Comparison of ENCODE assay signal across 9 mouse cellular contexts in the genomic region with DNA sequence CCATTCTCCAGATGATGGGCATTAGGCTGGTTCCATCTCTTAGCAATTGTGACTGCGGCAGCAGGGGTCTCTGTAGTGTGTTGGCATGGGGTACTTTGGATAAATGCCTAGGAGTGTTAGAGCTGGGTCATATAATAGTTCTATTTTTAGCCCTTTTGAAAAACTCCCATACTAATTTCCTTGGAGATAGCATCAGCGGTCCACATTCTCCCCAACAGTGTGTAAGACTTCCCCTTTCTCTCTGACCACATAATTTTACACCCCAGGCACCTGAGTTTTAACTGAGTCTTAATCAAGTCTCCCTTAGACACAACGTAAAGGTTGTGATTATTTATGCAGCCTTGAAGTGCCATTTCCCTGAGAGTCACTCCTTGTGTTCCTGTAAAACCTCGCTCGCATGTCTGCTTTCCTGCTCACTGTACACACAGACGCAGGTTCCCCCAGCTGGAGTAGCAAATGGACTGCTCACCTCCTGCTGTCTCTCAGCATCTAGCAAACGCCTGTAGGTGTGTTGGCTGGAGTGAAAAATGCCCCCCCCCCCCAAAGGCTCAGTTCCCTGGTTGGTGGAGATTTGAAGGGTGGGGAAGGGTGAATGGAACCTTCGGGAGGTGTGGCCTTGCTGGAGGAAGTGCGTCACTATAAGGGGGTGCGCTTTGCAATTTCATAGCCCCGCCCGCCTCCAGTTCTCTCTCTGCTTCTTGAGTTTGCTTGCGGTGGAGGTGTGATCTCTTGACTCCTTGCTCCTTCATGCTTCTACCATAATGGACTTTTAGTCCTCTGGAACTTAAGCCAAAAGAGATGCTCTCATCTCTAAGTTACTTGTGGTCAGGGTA.
A peak's percentile ranks its signal among the peaks of the same experiment; 100 is the strongest.
DNase-seq lines count a peak whose midpoint lies in the region; ATAC-seq and TF ChIP-seq lines count a peak whose summit lies in the region.
"Had no signal": no experiment of that assay in that cellular context is flagged by ENCODE, and none has a peak within 500 bp of the region (broad histone marks: within the 10 kb centered on the region; RNA-seq: fewer than 3 reads in every experiment).

No protein-coding gene starts in this region.

- H3K9ac ChIP-seq in heart, postnatal 0 days (replicated peaks; ENCODE audit: low read depth, low read length) = 0 out of 2 replicates have a peak overlapping the region, but pooled peaks have one; percentile 16
- H3K9ac ChIP-seq in hindbrain, postnatal 0 days (replicated peaks; ENCODE audit: low read length) = no peak overlapping the region
- no peak overlapping the region for H3K9ac ChIP-seq in midbrain, embryonic 16.5 days (ENCODE audit: low read depth, low read length)
- H3K9ac ChIP-seq: neural tube, embryonic 12.5 days had no signal

- H3K4me2 ChIP-seq in heart, postnatal 0 days (ENCODE audit: low read depth, low read length) = peak overlapping the region; percentile 42
- H3K4me2 ChIP-seq in hindbrain, postnatal 0 days (ENCODE audit: low read depth, low read length) = peak overlapping the region; percentile 45
- no peak overlapping the region for H3K4me2 ChIP-seq in midbrain, embryonic 16.5 days (ENCODE audit: low read length)
- H3K4me2 ChIP-seq: neural tube, embryonic 12.5 days had no signal

- TF ChIP-seq EP300 in heart, postnatal 0 days (IDR thresholded peaks at IDR 0.05; ENCODE audit: low read depth) = no peak

- H3K36me3 ChIP-seq in heart, postnatal 0 days (replicated peaks; ENCODE audit: control insufficient read depth, insufficient read depth, low read length) = no peaks in the 10 kb centered on the region
- H3K36me3 ChIP-seq in hindbrain, postnatal 0 days (ENCODE audit: insufficient read depth, low read length) = no peaks in the 10 kb centered on the region
- H3K36me3 ChIP-seq in midbrain, embryonic 16.5 days (ENCODE audit: control insufficient read depth, insufficient read depth, low read length) = no peaks in the 10 kb centered on the region
- H3K36me3 ChIP-seq: neural tube, embryonic 12.5 days had no signal

- H3K27ac ChIP-seq in heart, postnatal 0 days (ENCODE audit: low read depth) = peak overlapping the region; percentile 61
- H3K27ac ChIP-seq in hindbrain, postnatal 0 days = peak overlapping the region; percentile 77
- H3K27ac ChIP-seq in midbrain, embryonic 16.5 days (ENCODE audit: low read length) = no peak overlapping the region
- H3K27ac ChIP-seq: neural tube, embryonic 12.5 days had no signal

- H3K4me3 ChIP-seq in heart, postnatal 0 days (ENCODE audit: low read depth, low read length) = peak overlapping the region; percentile 9
- H3K4me3 ChIP-seq in hindbrain, postnatal 0 days (ENCODE audit: low read length) = no peak overlapping the region
- H3K4me3 ChIP-seq in midbrain, embryonic 16.5 days (ENCODE audit: low read depth, low read length) = no peak overlapping the region
- H3K4me3 ChIP-seq: neural tube, embryonic 12.5 days had no signal

- WGBS in heart, postnatal 0 days = 46% methylated on average over 13 of the region's 13 CpGs
- 50% methylated on average over 13 of the region's 13 CpGs for WGBS in hindbrain, postnatal 0 days
- WGBS in midbrain, embryonic 16.5 days = 73% methylated on average over 13 of the region's 13 CpGs

- no peak for TF ChIP-seq CTCF in heart, postnatal 0 days (IDR thresholded peaks at IDR 0.05; ENCODE audit: low read depth)
- TF ChIP-seq CTCF in hindbrain, postnatal 0 days (IDR thresholded peaks at IDR 0.05; ENCODE audit: low read depth) = no peak

- DNase-seq in heart, postnatal 0 days (ENCODE audit: low spot score) = peak; percentile 36
- no peak for DNase-seq in heart, postnatal 4 days
- DNase-seq in CD4-positive helper T cell, adult 2 months (ENCODE audit: low read depth, low spot score) = peak; percentile 89
- peak; percentile 25 to 37 for DNase-seq in adrenal gland, postnatal 36 days
- peak; percentile 64 for DNase-seq in hindbrain, postnatal 0 days (ENCODE audit: low spot score)
- peak; percentile 83 for DNase-seq in naive thymus-derived CD4-positive, alpha-beta T cell, adult 2 months (ENCODE audit: low read depth)
- DNase-seq in Muller cell, postnatal 12 days (ENCODE audit: inconsistent ontology term) = no peak

- peaks cover 12% of the 10 kb centered on the region; the same call in 1 of the 2 replicates for H3K4me1 ChIP-seq in heart, postnatal 0 days (ENCODE audit: control insufficient read depth, insufficient read depth)
- peaks cover 11% of the 10 kb centered on the region; the same call in 1 of the 2 replicates for H3K4me1 ChIP-seq in hindbrain, postnatal 0 days (ENCODE audit: insufficient read depth, low read length)
- H3K4me1 ChIP-seq in midbrain, embryonic 16.5 days (ENCODE audit: control insufficient read depth, insufficient read depth, low read length) = peaks cover 4% of the 10 kb centered on the region; the same call in 1 of the 2 replicates
- H3K4me1 ChIP-seq: neural tube, embryonic 12.5 days had no signal

- ATAC-seq in heart, postnatal 0 days (ENCODE audit: insufficient read depth, low read depth) = peak; percentile 72
- ATAC-seq in hindbrain, postnatal 0 days = peak; percentile 72
- ATAC-seq in midbrain, embryonic 16.5 days = no peak

- H3K9me3 ChIP-seq in heart, postnatal 0 days (replicated peaks; ENCODE audit: control insufficient read depth, low read length) = no peaks in the 10 kb centered on the region
- H3K9me3 ChIP-seq in hindbrain, postnatal 0 days (ENCODE audit: low read length) = no peaks in the 10 kb centered on the region
- H3K9me3 ChIP-seq in midbrain, embryonic 16.5 days (replicated peaks; ENCODE audit: control insufficient read depth, low read length, poor library complexity, severe bottlenecking) = no peaks in the 10 kb centered on the region
- H3K9me3 ChIP-seq: neural tube, embryonic 12.5 days had no signal

- H3K27me3 ChIP-seq in heart, postnatal 0 days (ENCODE audit: control insufficient read depth, insufficient read depth, low read length) = no peaks in the 10 kb centered on the region
- H3K27me3 ChIP-seq in hindbrain, postnatal 0 days (ENCODE audit: insufficient read depth, low read length) = no peaks in the 10 kb centered on the region
- H3K27me3 ChIP-seq in midbrain, embryonic 16.5 days (ENCODE audit: control insufficient read depth, insufficient read depth, low read depth, low read length) = no peaks in the 10 kb centered on the region
- H3K27me3 ChIP-seq: neural tube, embryonic 12.5 days had no signal

Comparison
In these comparisons a context has a peak if more than half of its experiments do, and no peak if none do; other contexts are left out.
1. DNase-seq: peak in heart, postnatal 0 days (single experiment), CD4-positive helper T cell, adult 2 months (single experiment), adrenal gland, postnatal 36 days (2 of 2), hindbrain, postnatal 0 days (single experiment) and naive thymus-derived CD4-positive, alpha-beta T cell, adult 2 months (single experiment); none in heart, postnatal 4 days (single experiment) and Muller cell, postnatal 12 days (single experiment).